Mouse (Mus musculus) fibroblast of lung, adult 2 months (primary cell): Measurements from ENCODE around the gene 5730596B20Rik.
A peak's percentile ranks its signal among the peaks of the same experiment; 100 is the strongest.

Experiments used
- DNase-seq: peaks from one replicate; pipeline ENCODE4 v3.0.0-alpha.2; 2011; ENCODE audit warnings: low read depth

Gene 5730596B20Rik

DNA sequence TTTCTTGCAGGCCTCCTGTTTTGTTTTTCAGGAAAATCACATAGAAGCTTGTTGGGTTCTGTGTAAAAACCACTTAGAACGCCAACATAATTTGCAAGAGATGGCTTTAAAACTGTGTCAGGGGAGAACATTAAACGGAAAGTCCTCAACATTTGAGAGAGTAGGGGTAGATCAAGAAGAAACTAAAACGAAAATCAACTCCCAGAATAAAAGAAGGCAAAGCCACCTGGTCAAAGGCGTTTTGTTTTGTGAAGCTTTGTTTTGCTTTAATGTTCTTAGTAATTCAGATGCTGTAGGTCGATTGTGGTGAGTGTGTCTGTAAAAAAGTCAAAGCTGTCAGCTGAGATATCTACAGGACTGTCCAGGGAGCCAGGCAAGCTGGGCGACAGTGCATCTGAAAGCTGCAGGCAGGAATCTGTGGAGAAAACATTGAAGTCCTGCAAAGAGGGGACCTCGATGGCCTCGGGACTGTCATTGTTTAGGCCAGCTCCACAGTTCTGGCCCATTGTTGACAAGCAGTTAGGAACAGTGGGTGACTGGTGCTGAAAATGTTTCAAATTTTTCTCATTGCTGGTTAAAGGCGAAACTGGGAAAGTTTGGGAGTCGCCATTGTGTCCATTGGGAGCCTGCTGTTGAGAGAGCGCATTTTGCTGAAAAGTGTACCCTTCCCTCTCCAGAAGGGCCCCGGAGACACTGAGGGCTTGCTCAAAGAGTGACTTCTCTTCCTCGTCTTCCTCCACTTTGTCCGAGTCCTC is 14.5 kb upstream of the 5730596B20Rik start:
- DNase-seq, result peak; percentile 22

DNA sequence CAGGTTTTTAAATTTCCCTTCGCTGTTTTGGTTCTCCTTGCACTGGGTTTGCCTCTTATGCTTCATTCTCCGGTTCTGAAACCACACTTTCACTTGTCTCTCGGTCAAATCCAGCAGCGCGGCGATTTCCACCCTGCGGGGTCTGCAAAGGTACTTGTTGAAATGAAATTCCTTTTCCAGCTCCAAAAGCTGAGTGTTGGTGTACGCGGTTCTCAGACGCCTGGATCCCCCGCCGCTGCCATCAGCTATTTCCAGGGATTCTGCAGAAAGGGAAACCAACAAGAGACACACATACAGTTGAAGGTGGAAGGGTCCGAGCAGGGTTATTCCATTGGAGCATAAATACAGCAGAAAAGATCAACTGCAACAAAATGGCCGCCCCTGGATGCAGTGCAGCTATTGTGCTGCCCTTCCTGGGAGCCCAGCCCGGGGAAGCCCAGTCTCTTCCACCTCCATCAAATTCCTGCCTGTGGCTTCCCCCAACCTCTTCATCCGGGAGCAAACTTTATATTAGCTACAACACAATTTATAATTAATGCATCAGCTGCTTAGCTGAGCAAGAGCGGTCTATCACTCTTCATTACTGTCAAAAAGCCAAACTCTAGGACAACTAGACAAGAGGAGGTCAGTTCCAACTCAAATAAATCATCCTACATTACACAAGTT is 13.8 kb upstream of the 5730596B20Rik start:
- DNase-seq, result peak; percentile 19

DNA sequence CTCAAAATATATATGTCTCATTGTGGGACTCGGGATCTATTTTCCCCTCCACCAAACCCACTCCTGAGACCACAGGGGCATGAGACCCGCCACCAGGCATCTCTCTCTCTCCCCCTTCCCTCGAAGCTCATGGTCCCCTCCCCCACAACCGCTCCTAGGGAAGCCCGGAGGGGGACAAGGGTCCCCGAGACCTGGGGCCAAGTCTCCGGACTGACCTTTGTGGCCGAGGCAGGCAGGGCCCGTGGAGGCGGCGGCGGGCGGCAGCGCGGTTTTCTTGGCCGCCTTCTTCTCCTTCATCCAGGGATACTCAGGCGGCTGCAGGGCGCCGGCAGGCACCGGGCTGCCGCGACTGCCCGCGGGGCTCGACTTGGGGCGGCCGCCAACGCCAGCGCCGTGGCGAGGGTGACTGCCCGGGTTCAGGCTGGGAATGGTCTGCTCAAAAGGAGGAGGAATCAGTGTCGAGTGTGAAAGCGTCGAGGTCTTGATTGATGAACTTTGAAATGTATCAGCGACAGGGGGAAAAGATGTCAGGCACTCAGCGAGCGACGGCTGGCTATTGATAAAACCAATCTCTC is 13.2 kb upstream of the 5730596B20Rik start:
- peak; percentile 19 for DNase-seq

DNA sequence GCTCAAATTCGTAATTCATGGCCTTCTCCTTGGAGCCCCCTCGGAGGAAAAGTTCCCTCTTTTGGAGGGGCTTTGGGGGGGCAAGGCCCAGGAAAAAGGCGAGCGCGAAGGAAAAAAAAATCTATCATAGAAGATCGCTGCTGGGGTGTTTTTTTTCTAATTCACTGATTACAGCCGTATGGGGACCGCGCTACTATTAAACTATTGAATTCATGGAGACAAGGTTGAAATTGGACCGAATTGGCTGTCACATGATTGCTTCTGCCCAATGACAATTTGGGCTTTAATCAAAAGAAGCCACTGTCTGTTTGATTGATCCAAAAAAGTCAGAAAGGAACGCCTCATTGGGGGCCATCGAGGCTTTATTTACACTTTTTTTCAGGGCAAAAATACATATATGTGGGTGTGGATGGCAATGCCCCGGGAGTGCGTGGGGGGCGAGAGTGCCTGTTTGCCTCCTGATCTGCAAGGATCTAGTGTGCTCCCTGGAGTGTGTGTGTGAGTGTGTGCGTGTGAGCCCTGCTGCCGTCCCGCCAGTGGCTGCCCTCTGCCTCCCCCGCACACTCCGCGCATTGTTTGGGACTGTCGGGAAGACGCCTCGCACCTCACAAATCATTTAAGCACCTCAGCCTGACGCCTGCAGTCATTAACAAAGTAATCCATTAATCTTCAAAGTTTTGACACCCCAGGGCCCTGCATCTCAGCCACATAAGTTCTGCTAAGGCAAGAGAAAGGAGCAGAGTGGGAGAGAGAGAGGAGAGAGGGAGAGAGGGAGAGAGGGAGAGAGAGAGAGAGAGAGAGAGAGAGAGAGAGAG is 12.5 kb upstream of the 5730596B20Rik start, which contains the start of gene Hoxa2:
Gene Hoxa2, minus strand, starts transcription at position 206 of the 815 bp plus-strand sequence.
- peak; percentile 80 for DNase-seq

DNA sequence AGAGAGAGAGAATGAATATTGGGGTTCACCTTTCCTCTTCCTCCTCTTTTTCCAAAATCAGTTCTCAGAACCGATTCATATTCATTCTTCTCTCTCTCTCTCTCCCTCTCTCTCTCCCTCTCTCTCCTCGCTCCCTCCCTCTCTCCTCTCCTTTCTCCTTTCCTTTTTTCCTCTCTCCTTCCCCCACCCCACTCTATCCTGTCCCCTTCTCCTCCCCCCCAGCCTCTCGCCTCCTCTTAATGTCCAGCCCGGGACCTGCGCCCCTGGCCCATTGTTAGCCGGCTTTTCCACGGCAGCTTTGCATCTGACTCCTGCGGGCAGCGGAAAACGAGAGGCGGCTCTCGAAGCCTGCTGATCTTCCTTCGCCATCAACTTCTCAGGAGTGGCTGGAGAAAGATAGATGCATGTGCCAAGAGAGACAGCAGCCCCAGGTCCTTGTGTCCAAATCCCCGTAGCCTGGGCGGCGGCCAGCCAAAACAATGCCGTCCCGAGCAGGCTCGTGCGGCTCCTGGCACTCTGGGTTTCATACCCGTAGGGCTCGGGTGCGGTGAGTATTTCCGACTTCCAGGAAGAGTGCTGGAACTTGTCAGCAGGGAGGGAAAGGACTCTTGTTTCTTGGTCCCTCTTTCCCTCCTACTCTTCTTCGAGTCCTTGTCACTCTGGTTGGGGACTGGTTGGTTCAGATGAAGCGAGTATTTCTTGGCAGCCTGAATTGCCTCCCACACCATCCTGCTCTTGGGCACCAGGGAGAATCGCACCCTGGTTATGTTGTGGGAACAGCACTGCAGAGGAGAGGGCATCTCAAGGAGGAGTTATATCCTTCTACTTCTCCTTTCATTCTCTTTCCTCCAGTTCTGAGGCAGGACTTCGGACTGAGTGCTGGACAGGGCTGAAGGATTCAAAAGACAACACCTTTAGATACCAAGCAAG is 11.6 kb upstream of the 5730596B20Rik start:
- DNase-seq, result peak; percentile 44

DNA sequence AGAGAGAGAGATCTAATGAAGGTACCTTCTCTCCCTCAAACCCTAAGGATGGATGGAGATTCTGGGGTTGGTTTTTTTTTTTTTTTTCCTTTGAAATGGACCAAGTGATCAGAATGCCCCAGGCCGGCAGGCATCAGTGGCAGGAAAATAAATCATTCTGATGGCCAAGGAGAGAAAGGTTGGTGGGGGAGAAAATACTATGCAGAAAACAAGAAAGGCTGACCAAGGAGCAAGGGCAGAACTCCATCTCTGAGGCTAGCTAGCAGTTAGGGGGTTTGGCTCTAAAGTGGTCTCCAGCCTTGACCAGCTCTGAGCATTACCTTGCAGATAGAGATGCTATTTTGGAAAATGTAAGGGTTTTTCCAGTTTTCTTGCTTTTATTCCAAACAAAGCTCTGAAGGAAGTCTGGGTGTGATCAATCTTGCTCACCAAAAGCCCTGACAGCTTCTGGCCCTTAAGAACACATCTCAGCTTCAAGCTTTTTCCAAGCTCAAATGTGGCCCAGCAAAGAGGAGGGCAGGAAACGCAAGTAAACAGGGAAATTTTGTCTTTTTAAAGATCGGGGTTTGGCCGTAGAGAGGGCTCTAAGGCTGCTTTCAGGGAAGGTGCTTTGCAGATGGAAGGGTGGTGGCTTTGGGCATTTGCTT is 10.7 kb upstream of the 5730596B20Rik start:
- DNase-seq, result peak; percentile 26

DNA sequence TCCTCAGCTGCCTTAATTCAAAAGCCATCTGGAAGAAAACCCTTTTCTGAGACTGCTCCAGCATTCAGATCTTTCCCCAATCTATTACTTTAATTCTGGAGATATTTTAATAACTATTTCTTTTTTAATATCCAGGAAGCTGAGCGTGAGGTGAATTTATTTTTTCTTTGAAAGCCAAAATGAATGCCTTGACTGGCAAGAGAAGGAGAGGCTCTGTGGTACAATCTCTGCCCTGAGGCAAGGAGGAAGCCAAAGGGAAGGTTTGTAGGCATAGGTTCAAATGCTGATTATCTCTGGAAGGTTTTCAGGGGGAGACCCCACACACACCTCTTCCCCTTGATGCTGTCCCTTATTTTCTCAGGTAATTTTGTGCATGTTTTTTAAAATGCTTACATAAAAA is 10.1 kb upstream of the 5730596B20Rik start:
- no peak for DNase-seq

DNA sequence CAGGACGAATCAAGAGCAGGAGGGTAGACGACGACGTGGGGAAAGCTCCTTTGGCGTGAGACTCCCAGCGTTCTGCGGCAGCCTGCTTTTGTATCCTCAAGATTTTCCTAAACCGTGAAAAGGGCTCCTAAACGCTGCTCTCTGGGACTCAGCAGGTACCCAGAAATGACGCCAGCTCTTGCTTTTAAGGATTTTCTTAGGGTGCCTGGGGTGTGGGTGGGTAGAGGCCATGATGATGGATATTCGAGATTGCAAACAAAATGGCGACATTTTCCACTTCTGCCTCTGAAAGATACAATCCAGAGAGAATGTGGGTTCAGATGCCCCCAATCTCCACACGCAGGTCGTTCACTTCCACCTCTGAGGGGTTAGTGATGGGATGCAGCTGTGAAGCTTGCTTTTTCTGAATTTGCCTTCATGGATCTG is 9.5 kb upstream of the 5730596B20Rik start:
- DNase-seq, result no peak

DNA sequence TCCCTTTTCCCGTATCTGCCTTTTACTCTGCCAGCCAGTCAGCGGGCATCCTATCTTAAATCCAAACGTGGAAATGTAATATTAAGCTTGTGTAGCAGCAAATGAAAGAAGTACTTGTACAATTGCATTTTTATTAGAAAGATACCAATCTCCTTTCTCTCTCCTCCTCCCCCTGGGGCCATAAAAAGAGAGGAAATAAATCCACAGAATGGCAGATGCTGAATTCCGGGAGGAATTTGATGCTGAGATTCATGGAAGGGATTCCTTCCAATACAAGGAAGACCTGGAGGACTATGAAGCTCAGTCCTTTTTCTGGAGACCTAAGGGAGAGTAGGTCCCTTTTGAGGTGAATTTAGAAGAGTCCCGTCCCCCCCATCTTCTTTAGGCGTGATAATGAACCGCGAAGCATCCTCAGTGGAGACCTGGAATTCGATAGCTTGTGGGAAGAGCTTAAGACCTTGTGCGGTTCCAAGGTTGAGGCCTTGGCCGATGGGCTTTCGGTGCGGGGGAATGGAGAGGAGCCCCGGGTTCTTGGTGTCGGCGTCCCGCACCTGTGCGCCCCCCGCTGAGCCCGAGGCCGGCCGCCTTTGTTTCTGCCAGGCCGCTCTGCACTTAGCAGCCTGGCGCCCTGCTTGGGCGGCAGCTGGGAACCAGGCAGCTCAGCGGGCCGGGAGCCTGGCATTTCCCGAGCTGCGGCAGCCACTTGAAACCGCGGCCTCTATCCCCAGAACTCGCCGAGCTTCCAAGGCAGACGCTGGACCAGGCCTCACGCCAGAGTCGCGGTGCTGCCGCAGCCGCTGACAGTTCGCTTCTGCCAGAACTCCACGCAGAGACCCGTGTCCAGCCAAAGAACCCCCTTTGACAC is 8.9 kb upstream of the 5730596B20Rik start:
- DNase-seq, result no peak

DNA sequence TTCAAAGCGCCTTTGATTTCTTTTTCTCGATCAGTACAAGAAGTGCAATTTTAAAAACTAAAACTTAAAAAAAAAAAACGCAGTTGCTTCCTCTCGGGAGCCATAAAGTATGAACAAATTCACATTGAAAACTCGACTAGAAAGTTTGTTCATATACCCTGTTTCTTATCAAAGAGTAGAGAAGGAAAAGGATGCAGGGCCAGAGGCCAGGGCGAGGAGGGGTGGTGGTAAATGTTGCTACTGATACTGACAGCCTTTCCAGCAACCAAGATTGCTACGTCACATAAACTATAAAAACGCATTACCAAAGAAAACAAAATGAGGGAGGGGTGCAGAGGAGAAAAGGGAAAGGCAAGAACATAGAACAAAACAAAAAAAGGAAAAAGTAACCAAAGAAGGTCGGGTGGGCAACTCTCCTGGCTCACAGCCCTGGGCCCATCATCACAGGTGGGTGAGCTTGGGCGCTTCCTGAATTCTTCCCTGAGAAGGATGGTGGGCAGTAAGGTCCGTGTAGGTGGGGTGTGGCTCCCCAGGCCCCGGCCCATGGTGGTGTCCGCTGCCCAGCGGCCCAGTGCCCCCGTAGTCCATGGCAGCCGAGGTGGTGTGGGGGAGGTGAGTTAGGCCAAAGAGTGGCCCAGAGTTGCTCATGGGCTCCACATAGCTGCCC is 7.7 kb upstream of the 5730596B20Rik start:
- peak; percentile 26 for DNase-seq

DNA sequence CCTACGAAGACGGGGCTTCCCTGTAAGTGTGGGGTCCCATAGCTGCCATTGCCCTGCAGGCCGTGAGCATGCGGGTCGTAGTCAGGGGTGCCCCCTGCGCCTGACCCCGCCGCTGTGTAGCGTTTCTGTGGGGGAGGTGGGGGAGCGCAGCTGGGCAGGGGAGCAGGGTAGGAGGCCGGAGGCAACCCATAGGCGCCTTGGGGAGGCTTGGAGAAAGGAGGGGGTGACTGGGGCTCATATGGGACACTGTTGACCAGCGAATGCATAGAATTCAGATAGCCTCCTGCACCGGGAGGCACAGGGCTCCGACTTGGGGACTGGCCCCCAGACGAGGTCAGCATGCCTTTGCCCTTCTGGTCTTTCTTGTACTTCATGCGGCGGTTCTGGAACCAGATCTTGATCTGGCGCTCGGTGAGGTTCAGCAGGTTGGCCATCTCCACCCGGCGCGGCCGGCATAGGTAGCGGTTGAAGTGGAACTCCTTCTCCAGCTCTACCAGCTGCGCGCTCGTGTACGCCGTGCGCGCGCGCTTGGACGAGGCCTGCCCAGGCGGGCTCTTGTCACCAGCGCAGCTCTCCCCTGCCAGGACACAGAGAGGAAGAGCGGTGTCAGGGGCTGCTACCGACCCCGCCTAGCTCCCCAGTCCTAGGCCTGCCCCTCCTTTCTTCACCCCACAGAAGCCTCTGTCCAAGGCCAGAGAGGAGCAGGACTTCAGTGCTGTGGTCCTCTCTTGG is 7.0 kb upstream of the 5730596B20Rik start:
- peak; percentile 36 for DNase-seq

DNA sequence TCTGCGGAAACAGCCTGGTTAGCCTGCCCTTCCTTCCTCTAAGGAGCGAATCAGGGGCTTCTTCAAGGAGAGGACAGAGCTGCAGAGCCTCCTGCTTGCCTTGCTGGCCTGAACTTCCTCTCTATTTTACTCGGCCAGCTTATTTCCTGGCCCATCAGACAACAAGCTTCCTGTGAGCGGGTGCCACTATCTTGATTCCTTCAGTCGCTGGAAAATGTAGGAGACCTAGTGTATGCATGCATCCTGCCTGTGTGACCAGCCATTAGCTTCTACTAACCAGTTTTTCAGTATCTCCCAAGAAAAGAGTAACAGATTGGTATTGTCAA is 6.4 kb upstream of the 5730596B20Rik start:
- DNase-seq, result peak; percentile 24

DNA sequence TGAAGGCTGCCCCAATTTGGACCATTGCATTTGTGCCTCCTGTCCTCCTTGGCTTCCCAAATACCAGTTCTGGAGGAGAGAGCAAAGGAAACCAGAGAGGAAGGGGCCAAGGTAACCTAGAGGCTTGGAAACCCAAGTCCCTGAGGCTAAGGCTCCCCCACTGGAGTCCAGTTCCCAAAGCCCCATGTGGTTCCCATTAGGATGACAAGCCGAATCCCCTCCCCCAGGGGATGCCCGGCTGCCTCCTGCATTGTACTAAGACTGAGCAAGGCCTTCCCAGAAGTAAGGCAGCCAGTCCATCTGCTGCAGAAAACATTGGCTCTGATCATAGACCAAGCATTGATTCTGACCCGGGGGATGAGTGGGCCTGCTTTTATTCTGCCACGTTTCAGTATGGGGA is 6.0 kb upstream of the 5730596B20Rik start:
- peak; percentile 48 for DNase-seq

DNA sequence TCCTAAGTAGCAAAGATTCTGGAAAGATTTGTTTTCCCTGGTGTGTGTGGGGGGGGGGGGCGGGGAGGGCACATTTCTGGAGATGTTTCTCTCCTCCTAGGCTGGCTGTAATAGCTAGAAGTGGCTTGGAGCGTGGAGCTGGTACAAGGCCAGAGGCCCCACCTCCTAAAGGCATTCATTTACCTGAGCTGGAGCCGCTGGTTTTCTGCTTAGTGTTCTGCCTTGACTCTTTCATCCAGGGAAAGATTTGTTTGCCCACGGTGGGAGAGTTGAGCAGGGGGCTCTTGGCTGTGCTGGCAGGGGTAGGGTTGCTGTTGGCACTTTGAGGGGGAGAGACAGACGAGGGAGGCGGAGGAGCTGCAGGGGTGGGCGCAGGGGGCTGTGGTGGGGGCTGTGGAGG is 5.4 kb upstream of the 5730596B20Rik start:
- no peak for DNase-seq

DNA sequence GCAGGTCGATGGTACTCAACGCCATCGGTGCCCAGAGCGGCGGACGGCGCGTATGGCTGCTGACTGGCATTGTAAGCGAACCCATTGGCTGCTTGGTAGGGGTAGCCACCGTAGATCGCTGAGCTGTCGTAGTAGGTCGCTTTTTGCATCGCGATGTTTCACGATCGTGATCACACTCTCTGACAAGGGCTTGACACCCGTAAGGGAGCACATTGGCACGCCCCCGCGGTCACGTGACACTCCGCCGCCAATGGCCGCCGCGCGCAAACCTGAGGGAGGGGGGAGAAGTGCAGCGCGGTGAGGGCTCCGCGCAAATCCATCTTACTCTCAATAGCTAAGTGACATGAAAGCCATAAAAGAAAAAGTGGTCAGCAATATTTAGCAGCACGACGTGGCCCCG is 4.8 kb upstream of the 5730596B20Rik start:
- peak; percentile 85 for DNase-seq

DNA sequence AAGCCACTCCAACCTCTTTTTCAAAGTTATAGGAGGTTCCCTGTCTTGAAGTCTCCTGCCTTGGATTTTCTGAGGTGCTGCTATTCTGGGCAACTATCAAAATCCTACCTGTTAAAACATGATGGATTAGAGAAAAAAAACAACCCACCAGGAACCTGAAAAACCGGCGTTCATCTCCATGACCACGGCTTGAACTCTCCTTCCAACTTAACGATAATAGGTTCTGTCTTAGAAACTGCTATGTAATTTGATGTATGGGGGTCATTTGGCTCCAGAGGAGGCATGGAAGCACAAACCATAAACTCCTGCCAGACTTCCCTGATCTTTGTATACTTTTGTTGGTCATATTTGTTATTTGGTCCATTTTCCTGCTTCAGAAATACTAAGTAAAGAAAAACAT is 3.6 kb upstream of the 5730596B20Rik start:
- no peak for DNase-seq

DNA sequence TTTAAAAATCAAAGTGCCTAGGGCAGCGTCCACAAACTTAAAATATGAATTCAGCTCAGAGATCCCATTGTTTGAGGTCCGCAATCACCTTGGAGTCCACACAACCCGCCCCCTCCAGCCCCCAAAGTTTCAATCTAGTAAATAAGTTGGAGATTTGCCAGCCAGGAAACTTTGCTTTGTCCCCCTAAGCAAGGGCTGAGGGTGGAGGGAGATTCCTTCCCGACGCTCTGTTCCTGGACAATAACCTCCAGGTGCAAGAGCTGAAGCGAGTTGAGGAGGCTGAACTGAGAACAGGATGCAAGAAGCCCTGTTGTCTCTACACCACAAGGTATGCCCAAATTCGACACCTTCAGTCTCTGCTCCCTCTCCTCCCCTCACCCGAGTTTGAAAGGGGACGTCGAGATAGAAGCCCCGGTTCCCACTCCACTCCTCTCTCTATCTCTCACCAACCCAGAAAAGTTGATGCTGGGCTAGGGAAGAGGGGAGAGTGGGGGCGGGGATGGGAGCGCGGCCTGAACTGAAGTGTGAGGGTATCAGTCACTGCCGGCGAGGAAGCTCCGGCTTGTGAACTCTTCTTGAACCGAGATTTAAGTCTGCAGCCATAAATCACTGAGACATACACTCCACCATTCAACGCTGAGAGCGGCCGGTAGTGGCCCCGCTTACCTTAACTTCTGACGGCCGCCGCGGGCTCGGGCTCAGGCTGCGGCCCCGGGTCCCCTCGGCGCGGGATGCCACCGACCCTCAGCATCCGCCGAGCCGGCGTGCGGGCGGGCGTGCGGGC is 2.1 kb upstream of the 5730596B20Rik start:
- DNase-seq, result no peak

DNA sequence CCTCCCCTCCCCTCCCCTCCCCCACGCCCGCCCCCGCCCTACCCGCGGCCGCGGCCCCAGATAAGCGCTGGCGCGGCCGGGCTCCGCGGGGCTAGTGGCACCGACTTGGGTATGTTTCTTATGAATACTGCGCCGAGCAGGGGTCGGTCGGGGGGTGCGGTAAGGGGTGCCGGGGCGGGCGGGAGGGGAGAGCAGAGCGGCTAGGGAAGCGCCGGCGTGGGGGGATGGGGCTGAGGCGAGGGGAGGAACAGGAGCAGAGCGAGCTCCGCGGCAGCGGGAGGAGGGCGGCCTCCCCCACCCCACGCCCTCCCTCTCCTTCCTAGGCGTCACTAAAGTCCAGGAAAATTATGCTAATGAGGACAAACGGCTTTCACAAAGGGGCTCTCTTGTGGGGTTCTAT is 1.4 kb upstream of the 5730596B20Rik start:
- DNase-seq, result no peak
